Mouse (Mus musculus) 416B (cell line): ENCODE data around the gene Gm45213.

Source experiments
- DNase-seq: peaks from one replicate; pipeline ENCODE4 v3.0.0; 2011; ENCODE audit warnings: low read depth

Gene Gm45213

DNA sequence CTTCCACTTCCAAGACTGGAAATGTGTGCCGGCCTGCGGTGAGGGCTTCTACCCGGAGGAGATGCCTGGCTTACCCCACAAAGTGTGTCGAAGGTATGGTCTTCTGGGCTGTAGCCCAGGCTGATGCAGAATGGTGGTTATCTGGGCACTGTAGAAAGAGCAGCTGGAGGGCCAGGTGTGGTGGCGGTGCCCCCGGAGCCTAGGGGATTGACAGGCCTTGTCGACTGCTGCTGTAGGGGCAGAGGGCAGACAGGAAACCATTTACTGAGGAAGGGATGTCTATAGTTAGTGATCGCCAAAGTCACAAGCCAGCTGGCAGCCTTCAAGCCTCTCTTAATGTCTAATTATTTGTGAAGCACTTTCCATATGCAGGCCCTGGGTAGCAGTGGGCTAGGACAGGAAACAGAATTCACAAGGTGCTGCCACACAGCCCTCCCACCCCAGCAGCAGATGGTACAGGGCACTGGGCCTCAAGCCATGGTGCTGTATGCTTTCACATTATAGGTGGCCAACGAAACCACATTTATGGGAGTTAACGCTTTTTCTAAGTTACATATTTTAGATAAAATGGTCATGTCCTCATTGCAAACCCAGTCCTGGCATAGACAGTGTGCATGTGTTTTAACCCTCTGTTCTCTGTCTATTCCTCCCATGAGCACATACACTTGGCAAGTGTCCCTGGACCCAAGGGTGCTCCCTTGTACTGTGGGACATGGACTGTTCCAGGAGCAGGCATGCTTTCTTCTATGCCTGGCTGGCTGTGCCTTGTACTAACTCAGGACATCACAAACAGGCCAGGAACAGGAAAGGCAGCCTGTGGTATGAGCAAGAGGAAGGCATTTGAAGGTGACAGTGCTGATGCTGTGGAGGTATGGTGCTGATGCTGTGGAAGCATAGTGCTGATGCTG is at the start of gene Gm45213:
TSS of gene Gm45213 (plus strand) at position 51 of the 908 bp plus-strand sequence.
- DNase-seq, result no peak

DNA sequence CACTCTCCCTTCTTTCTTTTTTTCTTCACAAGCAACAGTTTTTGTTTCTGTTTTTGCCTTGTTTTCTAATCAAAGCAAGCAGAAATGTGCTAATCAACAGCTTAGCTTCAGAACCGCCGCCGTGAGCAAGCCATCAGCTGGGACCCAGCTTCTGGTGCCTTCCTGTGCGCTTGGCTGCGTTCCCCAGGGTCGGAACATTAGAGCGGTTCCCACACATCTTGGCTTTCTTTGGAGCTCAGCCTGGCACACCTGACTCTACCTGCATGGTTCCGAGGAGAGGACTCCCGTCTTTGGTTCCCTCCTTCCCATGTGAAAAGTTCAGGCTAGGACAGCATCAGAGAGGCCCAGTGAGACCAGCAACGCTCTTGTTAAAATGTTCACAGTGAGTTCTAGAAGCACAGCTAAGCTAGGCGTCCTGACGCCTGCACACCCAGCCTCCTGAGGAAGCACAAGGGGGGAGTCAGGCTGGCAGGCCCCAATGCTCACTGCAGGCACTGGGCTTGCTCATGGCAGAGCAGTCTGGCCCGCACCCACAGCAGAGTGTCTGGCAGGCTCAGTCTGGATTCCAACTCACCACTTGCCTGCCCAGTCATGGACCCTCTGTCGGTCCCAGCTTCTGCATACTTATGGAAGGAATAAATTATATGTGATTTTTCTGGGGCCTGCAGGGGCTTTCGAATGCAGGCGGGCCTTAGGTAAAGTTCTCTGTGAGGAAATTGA is 42.2 kb upstream of the Gm45213 start:
- no peak for DNase-seq

DNA sequence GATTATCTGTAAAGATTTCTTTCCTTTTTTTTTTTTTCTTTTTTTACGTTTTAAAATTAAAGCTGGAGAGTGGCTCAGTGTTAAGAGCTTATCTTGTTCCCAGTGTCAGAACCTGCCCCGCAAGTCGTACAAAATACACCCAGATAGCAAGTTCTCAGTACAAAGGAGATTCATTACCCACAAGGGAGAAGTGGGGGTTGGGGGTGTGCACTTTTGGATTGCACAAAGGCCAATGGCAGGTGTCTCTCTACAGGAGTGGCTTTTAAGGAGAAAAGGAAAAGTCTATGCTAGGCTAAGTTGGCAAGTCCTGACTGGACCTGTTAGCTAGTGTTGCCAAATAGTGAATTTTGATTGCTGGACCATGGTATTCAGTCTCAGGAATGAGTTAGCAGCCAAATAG is 41.6 kb upstream of the Gm45213 start:
- no peak for DNase-seq

DNA sequence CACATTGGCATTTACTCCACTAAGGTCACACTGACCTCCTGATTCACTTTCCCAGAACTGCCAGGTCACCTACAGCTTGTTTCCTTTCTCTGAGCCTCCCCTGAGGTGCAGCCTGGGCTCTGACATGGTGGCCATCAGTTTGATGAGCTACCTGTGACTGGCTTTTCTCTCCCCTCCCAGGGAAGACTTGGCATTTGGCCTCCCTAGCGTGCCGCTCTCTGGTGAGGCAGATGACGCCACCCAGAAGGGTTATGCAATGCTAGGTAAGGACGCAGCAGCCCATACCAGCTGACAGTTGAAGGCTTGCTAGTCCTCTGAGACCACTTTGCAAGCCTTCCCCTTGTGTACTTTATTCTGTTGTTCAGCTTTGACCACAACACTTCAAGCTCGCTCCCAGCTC is 40.0 kb upstream of the Gm45213 start:
- no peak for DNase-seq

DNA sequence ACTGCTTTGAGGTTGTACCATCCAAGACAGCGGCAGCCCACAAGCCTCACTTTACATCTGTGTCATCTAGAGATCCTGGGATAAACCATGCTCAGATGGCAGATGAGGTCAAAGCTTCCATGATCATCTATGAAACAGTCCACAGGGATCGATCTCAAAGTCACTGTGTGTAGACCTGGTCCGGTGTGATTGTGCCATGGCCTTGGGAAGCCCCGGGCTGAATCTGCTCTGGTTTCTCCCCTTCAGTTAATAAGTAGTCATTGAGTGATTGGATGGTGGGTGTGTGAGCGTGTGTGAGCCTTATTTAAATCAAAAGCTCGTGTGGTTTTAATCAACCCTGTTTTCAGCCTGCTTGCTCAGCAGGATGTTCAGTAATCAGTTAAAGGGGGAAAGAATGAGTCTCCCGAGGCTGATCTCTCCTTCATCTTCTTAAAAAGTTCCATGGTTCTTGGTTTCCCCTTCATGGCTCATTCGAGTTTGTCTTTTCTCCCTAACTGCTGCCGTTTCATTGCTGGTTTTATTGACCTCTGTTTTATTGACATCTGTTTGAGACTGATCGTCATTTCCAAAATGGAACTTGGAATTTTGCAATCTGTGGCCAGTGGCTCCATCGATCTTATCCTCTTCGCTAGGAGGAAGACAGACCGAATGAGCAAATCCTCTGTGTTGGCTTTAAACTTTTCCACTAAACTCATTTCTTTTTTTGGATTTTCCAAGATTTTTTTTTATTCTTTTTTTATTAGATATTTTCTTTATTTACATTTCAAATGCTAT is 39.4 kb upstream of the Gm45213 start:
- no peak for DNase-seq

DNA sequence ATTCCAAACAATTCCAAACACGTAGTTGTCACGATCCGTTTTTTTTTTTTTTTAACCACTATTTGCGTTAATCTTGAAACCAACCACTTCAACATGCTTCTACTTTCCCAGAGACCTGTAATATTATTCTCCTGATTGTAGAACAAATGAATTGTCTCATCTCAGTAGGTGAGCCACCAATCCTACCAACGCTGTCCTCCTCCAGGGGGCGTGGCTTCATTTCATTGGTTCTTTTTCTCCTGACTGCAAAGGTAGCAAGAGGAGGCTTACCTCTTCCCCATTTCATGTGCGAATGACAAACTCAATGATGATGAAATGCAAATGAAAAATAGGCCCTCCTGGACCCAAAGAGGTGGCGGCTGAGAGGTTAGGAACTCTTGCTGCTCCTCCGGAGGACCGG is 38.3 kb upstream of the Gm45213 start:
- no peak for DNase-seq

DNA sequence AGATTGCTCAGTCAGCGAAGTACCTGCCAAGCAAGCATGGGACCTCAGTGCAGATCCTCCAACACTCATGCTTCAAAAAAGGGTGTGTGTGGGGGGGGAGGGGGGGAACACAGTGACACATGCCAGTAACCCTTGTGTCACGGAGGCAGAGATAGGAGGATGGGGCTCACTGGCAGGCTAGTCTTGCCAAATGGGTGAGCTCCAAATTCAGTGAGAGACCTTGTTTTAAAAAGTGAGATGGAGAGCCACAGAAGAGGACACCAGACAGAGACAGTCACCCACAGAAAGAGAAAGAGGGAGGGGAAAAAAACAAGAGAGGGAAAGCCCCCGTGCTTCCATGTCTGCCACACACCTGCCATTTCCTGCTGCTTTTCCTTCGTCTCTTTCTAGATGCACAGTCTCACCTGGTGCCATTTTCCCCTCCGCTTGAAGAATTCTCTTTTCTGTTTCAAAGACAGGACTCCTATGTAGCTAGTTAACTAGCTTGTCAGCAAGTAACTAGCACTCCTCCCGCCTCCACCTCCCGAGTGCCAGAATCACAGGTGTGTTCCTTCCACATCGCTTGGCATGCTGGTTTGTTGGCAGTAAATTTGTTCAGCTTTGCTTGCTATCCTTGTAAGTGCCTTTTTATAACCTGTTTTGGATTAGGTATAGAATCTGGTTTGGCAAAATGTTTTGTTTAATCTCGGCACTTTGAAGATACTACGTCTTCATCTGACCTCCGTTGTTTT is 35.1 kb upstream of the Gm45213 start:
- DNase-seq, result no peak

DNA sequence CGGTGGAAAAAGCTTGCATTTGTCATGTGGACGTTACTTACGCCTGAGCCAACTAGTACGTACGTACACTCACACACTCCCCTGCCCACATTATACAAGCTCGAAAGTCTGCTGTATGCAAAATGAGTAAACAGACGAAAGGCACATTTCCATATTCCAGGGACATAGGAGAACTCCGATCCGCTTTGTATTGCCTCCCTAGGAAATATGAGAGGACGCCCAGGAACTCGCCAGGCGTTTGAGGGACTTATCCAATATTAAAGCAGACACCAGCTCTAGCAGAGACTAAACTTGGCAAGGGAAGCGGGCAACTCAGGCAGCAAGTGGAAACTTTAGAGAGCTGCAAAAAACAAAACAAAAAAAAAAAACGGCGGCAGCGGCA is 34.5 kb upstream of the Gm45213 start:
- DNase-seq, result no peak

DNA sequence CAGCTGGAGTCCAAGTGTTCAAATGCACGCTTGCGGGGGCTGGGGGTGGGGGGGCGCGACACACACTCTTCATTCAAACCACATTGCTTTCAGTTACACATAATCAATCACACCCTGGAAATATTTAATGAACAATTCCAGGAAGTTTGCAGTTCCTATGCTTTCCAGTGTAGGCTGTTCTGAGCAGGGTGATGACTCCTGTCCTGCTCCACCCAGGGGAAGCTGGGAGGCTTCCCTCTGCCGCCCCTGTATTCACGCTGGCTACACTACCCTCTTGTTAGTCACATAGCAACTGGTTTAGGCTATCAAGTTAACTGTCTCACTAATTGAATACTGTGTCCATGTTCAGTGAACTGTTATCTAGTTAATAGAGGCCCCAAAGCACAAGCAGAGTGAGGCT is 32.9 kb upstream of the Gm45213 start:
- DNase-seq, result no peak

DNA sequence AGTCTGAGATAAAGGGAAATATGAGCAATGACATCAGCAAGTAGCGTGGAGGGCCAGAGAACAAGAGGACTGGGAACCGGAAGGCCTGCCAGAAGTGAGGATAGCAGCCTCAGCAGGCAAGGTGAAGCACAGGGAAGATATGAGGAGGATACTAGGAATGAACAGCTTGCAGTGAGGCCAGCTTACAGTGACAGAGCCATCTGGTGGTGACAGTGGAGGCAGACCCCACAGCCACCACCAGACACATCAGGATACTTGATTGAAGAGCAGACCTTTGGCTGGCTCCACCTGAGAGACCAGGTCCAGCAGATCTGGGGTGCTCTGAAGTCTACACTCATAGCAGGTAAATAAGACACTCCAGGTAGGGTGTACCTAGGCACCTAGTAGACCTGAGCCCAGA is 15.7 kb upstream of the Gm45213 start:
- DNase-seq, result peak; percentile 6

DNA sequence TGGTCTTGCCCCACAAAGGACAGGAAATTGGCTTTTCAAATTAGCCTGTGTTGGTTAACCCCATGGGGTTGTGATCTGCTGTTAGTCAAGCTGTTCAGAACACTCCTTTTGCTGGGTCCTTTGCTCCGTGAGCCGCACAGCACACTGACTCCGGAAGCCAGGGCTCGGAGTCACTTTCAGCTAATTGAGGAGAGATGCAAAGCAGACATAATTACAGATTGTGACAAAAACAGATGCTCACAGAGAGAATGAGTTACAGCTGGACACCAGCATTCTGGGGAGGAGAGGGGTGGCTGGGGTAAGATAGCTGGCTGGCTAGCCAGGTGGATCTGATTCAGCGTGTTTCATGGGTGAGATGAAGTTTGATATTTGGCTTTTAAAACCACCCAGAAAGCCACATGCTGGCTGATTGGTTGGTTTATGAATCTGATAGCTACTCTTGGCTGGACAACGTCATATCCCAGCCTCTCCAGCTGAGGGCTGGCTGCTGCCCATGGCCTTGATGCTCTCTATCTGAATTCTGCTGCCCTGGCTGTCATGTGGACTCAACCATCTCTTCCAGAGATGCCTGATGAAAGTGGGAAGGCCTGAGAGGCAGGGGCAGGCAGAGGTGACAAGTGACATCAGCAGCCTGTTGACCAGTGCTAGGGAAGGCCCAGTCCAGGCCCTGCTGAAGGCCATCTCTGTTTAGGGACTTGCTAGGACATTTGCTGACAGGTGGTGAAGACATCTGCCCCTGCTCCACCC is 14.5 kb upstream of the Gm45213 start:
- DNase-seq, result no peak

DNA sequence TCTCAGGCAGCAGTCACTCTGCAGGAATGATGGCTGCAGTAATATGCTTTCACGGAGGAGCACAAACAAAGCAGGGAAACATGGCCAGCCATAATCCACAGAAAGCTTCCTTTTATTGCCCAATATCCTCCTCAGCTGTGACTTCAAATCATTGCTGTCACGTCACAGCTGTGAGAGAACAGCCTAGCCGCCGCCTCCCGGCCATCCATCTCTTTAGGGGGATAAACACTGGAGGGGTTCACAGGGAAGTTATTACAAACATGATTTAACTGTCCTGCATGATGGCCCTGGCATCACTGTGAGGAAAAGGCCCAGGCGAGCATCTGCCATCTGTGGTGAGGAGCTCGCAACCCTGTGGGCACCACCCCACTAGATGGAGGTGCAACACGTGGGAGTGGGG is 6.6 kb upstream of the Gm45213 start:
- no peak for DNase-seq

DNA sequence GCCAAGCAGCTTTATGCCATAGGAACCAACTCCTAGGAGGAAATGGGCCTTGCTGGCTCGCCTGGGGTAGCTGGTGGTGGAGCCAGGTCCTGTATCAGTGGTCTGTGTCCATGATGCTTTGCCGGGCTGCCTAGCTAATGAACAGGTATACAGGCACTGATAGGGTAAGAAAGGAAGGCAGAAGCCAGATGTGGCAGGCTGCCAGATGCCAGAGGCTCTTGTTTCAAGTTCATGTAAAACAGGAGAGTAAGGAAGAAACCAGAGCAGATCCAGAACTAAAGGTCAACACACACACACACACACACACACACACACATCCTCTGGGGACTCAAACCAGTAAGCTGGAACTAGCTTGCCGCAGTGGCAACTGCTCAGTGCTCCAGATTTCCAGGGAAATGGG is 5.1 kb upstream of the Gm45213 start:
- DNase-seq, result no peak

DNA sequence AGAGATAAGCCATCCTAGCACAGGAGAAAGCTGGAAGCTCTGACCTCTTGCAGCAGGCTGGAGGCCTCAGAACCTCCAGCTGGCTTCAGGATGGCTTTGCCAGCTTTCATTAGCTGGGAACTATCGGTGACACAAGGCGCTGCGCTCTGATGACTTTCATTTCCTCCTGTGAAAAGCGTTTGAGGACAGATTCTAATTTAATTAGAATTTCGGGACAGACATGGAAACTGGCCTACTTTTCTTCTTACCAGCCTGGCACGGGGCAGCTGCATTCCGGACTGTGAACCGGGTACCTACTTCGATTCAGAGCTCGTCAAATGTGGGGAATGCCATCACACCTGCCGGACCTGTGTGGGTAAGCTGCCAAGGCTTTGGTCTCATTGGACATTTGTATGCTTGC is 4.7 kb upstream of the Gm45213 start:
- no peak for DNase-seq

DNA sequence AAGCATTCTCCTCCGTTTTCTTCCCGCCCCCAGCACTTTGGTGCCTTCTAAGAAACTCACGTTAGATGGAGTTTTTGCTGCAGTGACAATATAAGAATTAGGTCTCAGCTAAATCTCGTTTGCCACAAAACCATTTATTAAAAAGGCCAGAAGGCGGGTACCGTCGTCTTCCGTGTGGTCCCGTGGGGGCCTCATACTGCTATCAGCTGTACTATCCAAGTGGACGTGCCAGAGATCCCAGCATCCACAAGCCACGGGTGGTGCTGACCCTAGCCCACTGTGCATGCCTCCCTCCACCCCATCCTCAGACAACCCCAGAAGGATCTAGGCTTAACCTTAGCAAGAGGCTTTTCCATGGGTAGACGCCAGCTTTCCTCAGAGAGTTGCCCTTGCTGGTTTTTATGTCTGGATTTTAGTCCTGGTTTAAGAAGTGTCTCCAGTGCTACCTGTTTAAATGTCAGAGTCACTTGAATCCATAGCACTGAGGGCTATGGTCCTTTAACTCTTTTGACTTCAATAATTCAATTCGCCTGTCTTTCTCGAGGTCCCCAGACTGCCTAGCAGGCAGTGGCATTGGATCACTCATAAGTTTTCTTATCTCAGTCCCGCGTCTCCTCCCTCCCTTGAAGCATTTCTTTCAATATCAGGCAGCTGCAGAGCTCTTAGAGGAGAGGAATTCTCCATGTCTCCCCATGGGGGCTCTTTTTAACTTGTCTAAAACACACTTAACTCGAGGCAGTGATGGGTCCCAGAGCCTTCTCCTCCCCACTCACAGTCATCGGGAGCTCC is 3.2 kb upstream of the Gm45213 start:
- no peak for DNase-seq

DNA sequence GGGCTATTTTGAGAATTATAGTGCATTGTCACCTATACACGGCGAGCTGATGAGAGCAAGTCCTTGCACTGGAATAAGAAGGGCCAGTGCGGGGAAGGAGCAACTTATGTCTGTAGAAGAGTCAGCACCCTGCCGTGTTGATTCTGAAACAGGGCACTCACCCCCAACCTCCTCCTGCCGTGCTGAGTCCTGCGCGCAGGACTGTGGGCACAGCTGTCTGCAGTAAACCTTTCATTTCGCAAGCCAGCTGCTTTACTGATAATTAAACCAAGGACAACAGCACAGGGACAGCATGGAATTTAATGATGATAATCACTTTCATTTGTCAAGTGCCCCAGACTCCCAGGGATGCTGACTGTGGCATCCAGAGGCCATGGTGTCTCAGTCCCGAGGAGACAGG is 1.2 kb downstream of the Gm45213 start:
- no peak for DNase-seq

DNA sequence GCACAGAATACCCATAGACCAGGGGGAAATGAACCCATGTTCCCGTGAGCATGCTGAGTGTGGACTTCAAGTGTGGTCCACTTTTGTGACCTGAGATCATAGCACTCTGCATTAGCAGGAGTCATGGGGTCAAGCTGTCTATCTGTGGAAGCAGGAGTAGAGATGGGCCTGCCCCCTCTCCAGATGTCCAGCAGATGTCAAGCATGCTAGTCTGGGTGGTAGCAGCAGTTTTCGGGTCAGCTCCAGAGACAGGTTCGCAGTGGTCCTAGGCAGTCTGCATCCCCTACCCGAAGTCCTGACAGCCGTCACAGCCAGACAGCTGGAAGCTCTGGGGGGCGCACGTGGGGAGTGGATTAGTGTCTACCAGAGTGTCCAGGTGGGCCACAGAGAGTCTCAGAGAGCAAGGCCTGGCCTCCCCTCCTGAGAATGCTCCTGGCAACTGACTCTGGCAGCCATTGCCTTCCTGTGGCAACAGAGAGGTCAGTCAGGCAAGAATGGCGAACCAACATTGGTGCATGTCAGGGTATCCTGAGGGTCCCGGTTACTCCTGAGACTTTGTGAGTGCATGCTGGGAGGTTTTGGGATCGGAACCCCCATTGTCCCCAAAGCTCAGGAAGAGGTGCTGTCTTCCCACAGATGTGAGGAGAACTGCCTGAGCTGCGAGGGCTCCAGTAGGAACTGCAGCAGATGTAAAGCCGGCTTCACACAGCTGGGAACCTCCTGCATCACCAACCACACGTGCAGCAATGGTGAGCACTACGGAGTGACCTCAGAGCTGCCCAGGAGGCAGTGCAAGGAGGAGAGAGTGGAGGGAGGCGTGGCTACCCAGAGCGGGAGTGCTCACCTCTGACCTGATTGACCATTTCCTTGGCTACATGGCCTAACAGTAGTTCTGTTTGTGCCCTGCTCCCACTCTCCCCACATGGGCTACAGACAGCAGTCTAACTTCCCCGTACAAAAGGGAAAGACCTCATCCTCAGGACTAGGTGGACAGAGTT is 3.8 kb downstream of the Gm45213 start:
- DNase-seq, result no peak

DNA sequence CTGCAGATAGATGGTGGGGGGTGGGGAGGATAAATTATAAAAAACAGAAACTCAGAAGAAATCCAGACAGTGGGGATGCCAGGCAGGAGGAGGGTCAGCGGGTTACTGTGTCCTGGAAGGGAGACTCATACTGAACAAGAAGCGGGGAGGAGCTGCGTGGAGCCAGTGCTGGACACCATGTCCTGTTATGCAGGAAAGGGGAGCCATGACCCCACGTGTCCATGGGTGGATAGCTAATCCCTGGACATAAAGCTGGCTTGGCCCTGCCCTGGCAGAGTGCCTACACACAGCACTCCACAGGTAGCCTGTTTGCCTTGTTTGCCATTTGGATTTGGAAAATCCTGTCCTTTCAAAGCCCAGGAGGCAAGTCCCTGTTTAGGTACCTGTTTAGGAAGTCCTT is 4.6 kb downstream of the Gm45213 start:
- no peak for DNase-seq
